Mouse (Mus musculus) ES-E14 (cell line): ENCODE results near the gene Dusp12.

ENCODE experiments used
- CHD2 ChIP-seq: IDR thresholded peaks from 2 replicates; pipeline ENCODE4 v1.6.1; 2014; ENCODE audit warnings: mild to moderate bottlenecking, low read depth, low read length, inconsistent platforms
- HCFC1 ChIP-seq: IDR thresholded peaks from 2 replicates; pipeline ENCODE4 v1.6.1; 2012; ENCODE audit warnings: low read length, inconsistent platforms, borderline replicate concordance; ENCODE audit not compliant: insufficient read depth
- MAFK ChIP-seq: IDR thresholded peaks from 2 replicates; pipeline ENCODE4 v1.6.1; 2014; ENCODE audit warnings: mild to moderate bottlenecking, low read depth, low read length, inconsistent platforms; ENCODE audit not compliant: insufficient read depth
- ZC3H11A ChIP-seq: IDR thresholded peaks from 2 replicates; pipeline ENCODE4 v1.6.1; 2012; ENCODE audit warnings: low read depth, mild to moderate bottlenecking, inconsistent platforms, low read length, borderline replicate concordance
- ZNF384 ChIP-seq: IDR thresholded peaks from 2 replicates; pipeline ENCODE4 v1.6.1; 2012; ENCODE audit warnings: low read depth, low read length, inconsistent platforms

- TF ChIP-seq ZC3H11A = no peak
- TF ChIP-seq ZNF384 = no peak
- TF ChIP-seq MAFK = no peak
- TF ChIP-seq CHD2 = no peak
- no peak for TF ChIP-seq HCFC1
These were observed 42.0 kb upstream of the Dusp12 start, which contains the start of gene Fcrla for GRCm38 (mm10) chr1:170927378-170927777.
